Mouse (Mus musculus) lung, postnatal 0 days (tissue): ENCODE results near the gene Pcsk4. TPM values are rescaled to one million over a fixed set of nuclear protein-coding genes. Genes with fewer than 3 reads are reported as not detected.

Experiments used
- ATAC-seq: fragments of 200-750 bp; cut with Nextera tagmentation; 2 replicates; pipeline ENCODE4 v1.8.0; 2017; ENCODE audit warnings: moderate library complexity
- DNase-seq: peaks from one replicate; pipeline ENCODE4 v3.0.0-alpha.2; 2016; ENCODE audit warnings: low spot score
- H3K27ac ChIP-seq: fragments of 300-500 bp; sonication (generic); 2 replicates; pipeline ENCODE4 v1.5.1; 2014; ENCODE audit warnings: antibody characterized with exemption, mild to moderate bottlenecking, low read length, mixed read lengths
- H3K27me3 ChIP-seq: fragments of 300-500 bp; sonication (generic); replicated peaks from 2 replicates; pipeline ENCODE4 v1.6.1; 2014; ENCODE audit warnings: low read length, mixed read lengths; ENCODE audit not compliant: insufficient read depth
- H3K36me3 ChIP-seq: fragments of 300-500 bp; sonication (generic); 2 replicates; pipeline ENCODE4 v1.6.1; 2014; ENCODE audit warnings: low read length, mixed read lengths; ENCODE audit not compliant: insufficient read depth
- H3K4me1 ChIP-seq: fragments of 300-500 bp; sonication (generic); 2 replicates; pipeline ENCODE4 v1.6.1; 2014; ENCODE audit warnings: antibody characterized with exemption, low read depth, low read length, mixed read lengths; ENCODE audit not compliant: insufficient read depth
- H3K4me2 ChIP-seq: fragments of 300-500 bp; sonication (generic); replicated peaks from 2 replicates; pipeline ENCODE4 v1.6.1; 2014; ENCODE audit warnings: low read depth, mild to moderate bottlenecking, low read length, moderate library complexity, mixed read lengths
- H3K4me3 ChIP-seq: fragments of 300-500 bp; sonication (generic); 2 replicates; pipeline ENCODE4 v1.5.1; 2014; ENCODE audit warnings: low read depth, low read length
- H3K9ac ChIP-seq: fragments of 300-500 bp; sonication (generic); replicated peaks from 2 replicates; pipeline ENCODE4 v1.6.1; 2014; ENCODE audit warnings: low read depth, mild to moderate bottlenecking
- H3K9me3 ChIP-seq: fragments of 300-500 bp; sonication (generic); 2 replicates; pipeline ENCODE4 v1.6.1; 2016; ENCODE audit warnings: low read length, mixed read lengths
- CTCF ChIP-seq: IDR thresholded peaks from 2 replicates; pipeline ENCODE4 v1.5.1; 2016; ENCODE audit warnings: antibody characterized with exemption, mild to moderate bottlenecking
- EP300 ChIP-seq: IDR thresholded peaks from 2 replicates; pipeline ENCODE4 v1.6.1; 2016; ENCODE audit warnings: antibody characterized with exemption, mild to moderate bottlenecking, control low read depth
- WGBS: fragments of 180-500 bp; shearing (Covaris S2); extraction: QIAGEN DNeasy Blood & Tissue Kit; methylation state at CpG from one replicate; pipeline ENCODE4 v1.1.7; 2014; 5-methylcytosine and 5-hydroxymethylcytosine counted together
- polyA plus RNA-seq: library from polyadenylated mRNA; unstranded; fragments of >200 nt; fragmentation: Nextera tagmentation; extraction: Ambion mirVana; gene quantifications from 2 replicates; pipeline ENCODE4 v1.2.1, GENCODE M21; 2015

Pcsk4 gene
- polyA plus RNA-seq, 1 experiment from 2014 or later: 3.4 TPM

- Histone ChIP-seq H3K27ac (no peak overlapping the region), H3K9ac (no peak overlapping the region), H3K4me1 (peaks cover 18% of the 10 kb centered on the region), H3K27me3 (peaks cover 44% of the 10 kb centered on the region), H3K36me3 (no peaks in the 10 kb centered on the region; the same call in 1 of the 2 replicates), H3K9me3 (no peaks in the 10 kb centered on the region), H3K4me3 (no peak overlapping the region), H3K4me2 (no peak overlapping the region)
- 41% methylated on average over 16 of the region's 16 CpGs for WGBS
- DNase-seq: no peak
- ATAC-seq: no peak
- TF ChIP-seq EP300 (no peak), CTCF (no peak)
Observed at GRCm38 (mm10) chr10:80314494-80315001, 14.8 kb downstream of the Pcsk4 start.

GRCm38 (mm10) chr10:80313627-80314201 is 15.6 kb downstream of the Pcsk4 start:
- Histone ChIP-seq H3K4me3 (no peak overlapping the region), H3K9me3 (no peaks in the 10 kb centered on the region), H3K36me3 (no peaks in the 10 kb centered on the region; the same call in 1 of the 2 replicates), H3K27me3 (peaks cover 44% of the 10 kb centered on the region), H3K4me2 (no peak overlapping the region), H3K4me1 (peaks cover 13% of the 10 kb centered on the region; the same call in 1 of the 2 replicates), H3K27ac (no peak overlapping the region), H3K9ac (no peak overlapping the region)
- 38% methylated on average over 20 of the region's 20 CpGs for WGBS
- ATAC-seq (no peak), DNase-seq (no peak)
- no peak for TF ChIP-seq CTCF

- 57% methylated on average over 54 of the region's 54 CpGs for WGBS
- H3K36me3 ChIP-seq: no peaks in the 10 kb centered on the region
- no peak for DNase-seq
- no peak for TF ChIP-seq CTCF
- no peak for TF ChIP-seq EP300
- no peaks in the 10 kb centered on the region for H3K9me3 ChIP-seq
- H3K9ac ChIP-seq: no peak overlapping the region
- ATAC-seq: no peak
- peaks cover 13% of the 10 kb centered on the region; the same call in 1 of the 2 replicates for H3K4me1 ChIP-seq
- no peak overlapping the region for H3K4me3 ChIP-seq
- no peak overlapping the region for H3K27ac ChIP-seq
- H3K4me2 ChIP-seq: no peak overlapping the region
- H3K27me3 ChIP-seq: peaks cover 44% of the 10 kb centered on the region
Observed at GRCm38 (mm10) chr10:80312586-80313504, 16.5 kb downstream of the Pcsk4 start.

- peaks cover 10% of the 10 kb centered on the region; the same call in 1 of the 2 replicates for H3K4me1 ChIP-seq
- no peak for ATAC-seq
- TF ChIP-seq EP300 (no peak), CTCF (no peak)
- no peak for DNase-seq
- no peak overlapping the region for H3K9ac ChIP-seq
- peaks cover 44% of the 10 kb centered on the region for H3K27me3 ChIP-seq
- no peaks in the 10 kb centered on the region for H3K36me3 ChIP-seq
- WGBS: 77% methylated on average over 13 of the region's 16 CpGs
- no peak overlapping the region for H3K4me2 ChIP-seq
- no peak overlapping the region for H3K27ac ChIP-seq
- no peak overlapping the region for H3K4me3 ChIP-seq
- H3K9me3 ChIP-seq: no peaks in the 10 kb centered on the region
Observed at GRCm38 (mm10) chr10:80311560-80311959, 17.7 kb downstream of the Pcsk4 start.

- H3K9me3 ChIP-seq: no peaks in the 10 kb centered on the region
- H3K4me1 ChIP-seq: peaks cover 5% of the 10 kb centered on the region; the same call in 1 of the 2 replicates
- no peak overlapping the region for H3K27ac ChIP-seq
- H3K27me3 ChIP-seq: peaks cover 19% of the 10 kb centered on the region
- H3K9ac ChIP-seq: no peak overlapping the region
- DNase-seq (no peak), ATAC-seq (no peak)
- H3K4me2 ChIP-seq: no peak overlapping the region
- TF ChIP-seq CTCF (no peak), EP300 (no peak)
- no peak overlapping the region for H3K4me3 ChIP-seq
- H3K36me3 ChIP-seq: no peaks in the 10 kb centered on the region
- 8% methylated on average over 25 of the region's 25 CpGs for WGBS
Observed at GRCm38 (mm10) chr10:80304862-80305261, 24.4 kb downstream of the Pcsk4 start.

- Histone ChIP-seq H3K27ac (no peak overlapping the region), H3K4me2 (no peak overlapping the region), H3K27me3 (peaks cover 23% of the 10 kb centered on the region), H3K9ac (no peak overlapping the region), H3K4me3 (no peak overlapping the region), H3K36me3 (no peaks in the 10 kb centered on the region), H3K4me1 (peaks cover 5% of the 10 kb centered on the region; the same call in 1 of the 2 replicates), H3K9me3 (no peaks in the 10 kb centered on the region)
- no peak for DNase-seq
- no peak for ATAC-seq
- TF ChIP-seq EP300 (no peak), CTCF (no peak)
- 20% methylated on average over 12 of the region's 12 CpGs for WGBS
Observed at GRCm38 (mm10) chr10:80304458-80304857, 24.8 kb downstream of the Pcsk4 start.
